Mouse (Mus musculus) activated CD4-positive, CD25-positive, alpha-beta regulatory T cell, adult 9 weeks (primary cell): ENCODE data around the gene Olfr228. TPM values are rescaled to one million over a fixed set of nuclear protein-coding genes. Genes with fewer than 3 reads are reported as not detected.

Experiments used
- polyA plus RNA-seq: library from polyadenylated mRNA; unstranded; fragments of 100-300 nt; shearing (Covaris generic); gene quantifications from one replicate; pipeline ENCODE4 v1.2.1, GENCODE M21; 2017

Gene Olfr228
- not detected for polyA plus RNA-seq

GRCm38 (mm10) chr2:86487286-86487685, at the start of gene Olfr228:
Gene Olfr228, minus strand, starts transcription at chr2:86487386.

GRCm38 (mm10) chr2:86508161-86508560, 21.0 kb upstream of the Olfr228 start, which contains the start of gene Olfr1076:
Gene Olfr1076, plus strand, starts transcription at chr2:86508461.

GRCm38 (mm10) chr2:86456169-86456568, 31.0 kb downstream of the Olfr228 start, which contains the start of gene Olfr1066:
Gene Olfr1066, minus strand, starts transcription at chr2:86456269.

GRCm38 (mm10) chr2:86450491-86450890, 36.7 kb downstream of the Olfr228 start, which contains the start of gene Olfr1065:
Gene Olfr1065, minus strand, starts transcription at chr2:86450591.

Other genes with a start within 250 kb of the Olfr228 start
- gene Olfr1048, start 247.1 kb downstream of the Olfr228 start, polyA plus RNA-seq = not detected
- gene Olfr1049, start 229.1 kb downstream of the Olfr228 start, polyA plus RNA-seq = not detected
- not detected for gene Olfr1051, start 208.3 kb downstream of the Olfr228 start, polyA plus RNA-seq
- gene Olfr1052, start 194.9 kb downstream of the Olfr228 start, polyA plus RNA-seq = not detected
- not detected for gene Olfr1053, start 172.1 kb downstream of the Olfr228 start, polyA plus RNA-seq
- gene Olfr1054, start 152.0 kb downstream of the Olfr228 start, polyA plus RNA-seq = not detected
- gene Olfr1055, start 137.1 kb downstream of the Olfr228 start, polyA plus RNA-seq = not detected
- gene Olfr1056, start 124.9 kb downstream of the Olfr228 start, polyA plus RNA-seq = not detected
- gene Olfr1057, start 109.0 kb downstream of the Olfr228 start, polyA plus RNA-seq = not detected
- not detected for gene Olfr1058, start 98.8 kb downstream of the Olfr228 start, polyA plus RNA-seq
- not detected for gene Olfr1061, start 73.3 kb downstream of the Olfr228 start, polyA plus RNA-seq
- gene Olfr1062, start 60.6 kb downstream of the Olfr228 start, polyA plus RNA-seq = not detected
- not detected for gene Olfr1065, start 36.8 kb downstream of the Olfr228 start, polyA plus RNA-seq
- not detected for gene Olfr1066, start 31.1 kb downstream of the Olfr228 start, polyA plus RNA-seq
- not detected for gene Olfr1076, start 21.1 kb upstream of the Olfr228 start, polyA plus RNA-seq
- not detected for gene Olfr1079, start 55.1 kb upstream of the Olfr228 start, polyA plus RNA-seq
- gene Olfr1080, start 70.8 kb upstream of the Olfr228 start, polyA plus RNA-seq = not detected
- not detected for gene Olfr1082, start 111.6 kb upstream of the Olfr228 start, polyA plus RNA-seq
- gene Olfr1084, start 152.3 kb upstream of the Olfr228 start, polyA plus RNA-seq = not detected
- not detected for gene Olfr1085, start 174.6 kb upstream of the Olfr228 start, polyA plus RNA-seq
- not detected for gene Olfr1086, start 192.7 kb upstream of the Olfr228 start, polyA plus RNA-seq
- gene Olfr1087, start 211.0 kb upstream of the Olfr228 start, polyA plus RNA-seq = not detected
- not detected for gene Olfr1089, start 246.3 kb upstream of the Olfr228 start, polyA plus RNA-seq